Mouse (Mus musculus): ENCODE results near the gene Pomt1.

DNA sequence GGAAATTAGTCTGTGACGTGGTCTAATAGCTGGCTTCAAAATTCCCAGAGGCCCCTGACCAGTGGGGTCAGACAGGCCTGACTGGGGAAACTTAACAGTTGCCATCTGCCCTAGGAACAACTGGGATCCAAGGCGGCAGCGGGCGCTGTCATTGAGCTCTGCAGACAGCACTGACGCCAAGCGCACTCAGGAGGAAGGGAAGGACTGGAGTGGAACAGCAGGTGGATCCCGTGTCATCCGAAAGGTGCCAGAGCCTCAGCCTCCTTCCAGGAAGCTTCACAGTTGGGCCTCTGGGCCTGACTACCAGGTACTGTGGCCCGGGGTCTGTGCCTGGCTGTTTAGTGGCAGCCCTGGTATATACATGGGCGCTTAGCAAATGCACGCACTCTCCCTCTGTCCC is 35.7 kb upstream of the Pomt1 start:
- TF ChIP-seq EP300 (IDR thresholded peaks at IDR 0.05; ENCODE audit: low read depth) (no peak), CTCF (IDR thresholded peaks at IDR 0.05; ENCODE audit: low read depth) (no peak)
